Mouse (Mus musculus) embryonic stem cell, embryonic (primary cell): ENCODE results near the gene Gps1.

Experiments used
- CTCF ChIA-PET, 4 experiments: fragments of 300-600 bp in 2 of 4; fragments of 350-600 bp in 2 of 4; sonication (Branson Sonifier 250); formaldehyde crosslinking; loops; one replicate each; lab custom pipeline; 2022; ENCODE audit warnings: inconsistent platforms in 2 of 4; lab: Charles Lee
- POLR2A ChIA-PET, 4 experiments: fragments of 300-600 bp in 2 of 4; fragments of 350-600 bp in 2 of 4; sonication (Branson Sonifier 250); formaldehyde crosslinking; loops; one replicate each; lab custom pipeline; 2022; ENCODE audit warnings: antibody characterized with exemption in 4 of 4, inconsistent platforms in 1 of 4; lab: Charles Lee

Gps1 gene

GRCm38 (mm10) chr11:120773463-120774190, 10.4 kb upstream of the Gps1 start:
- CTCF ChIA-PET, result interaction anchor here (1.3 to 4.5 kb wide), 9 partner anchors 24 to 53 kb away, joined by 3 to 178 read pairs (median 5); partner anchors contain the start of gene Rac3 (in 3 of the 4)
- POLR2A ChIA-PET, result interaction anchor here in 2 of 4 experiments (1.1 to 1.4 kb wide), 3 partner anchors 24 to 60 kb away, joined by 3 read pairs; partner anchors contain the start of genes Cenpx (in 1 of the 2), Dcxr (in 1 of the 2) and Lrrc45 (in 1 of the 2)

- ChIA-PET CTCF (interaction anchor here (0.5 to 4.5 kb wide), 203 partner anchors 8 to 625 kb away, joined by 3 to 178 read pairs (median 4); partner anchors contain the start of genes Dus1l (in 4 of the 4), Rac3 (in 4 of the 4), Cbr2 (in 3 of the 4) and Cenpx (in 3 of the 4)), POLR2A (interaction anchor here in 3 of 4 experiments (0.6 to 3.7 kb wide), 44 partner anchors 9 to 370 kb away, joined by 3 to 39 read pairs (median 4); partner anchors contain the start of genes Rac3 (in 3 of the 3), Cenpx (in 2 of the 3), Lrrc45 (in 2 of the 3) and Pycr1 (in 2 of the 3))
Observed at GRCm38 (mm10) chr11:120775774-120776469, 8.2 kb upstream of the Gps1 start.

- CTCF ChIA-PET, result interaction anchor here (0.5 to 4.5 kb wide), 25 partner anchors 8 to 415 kb away, joined by 3 to 178 read pairs (median 10); partner anchors contain the start of genes Rac3 (in 3 of the 4), Cenpx (in 1 of the 4) and Lrrc45 (in 1 of the 4)
- POLR2A ChIA-PET, result interaction anchor here in 3 of 4 experiments (0.6 to 3.7 kb wide), 20 partner anchors 8 to 927 kb away, joined by 3 to 39 read pairs (median 4); partner anchors contain the start of genes Rac3 (in 3 of the 3), Cenpx (in 1 of the 3), Lrrc45 (in 1 of the 3) and Nploc4 (in 1 of the 3)
Observed at GRCm38 (mm10) chr11:120777123-120777522, 6.9 kb upstream of the Gps1 start.

GRCm38 (mm10) chr11:120779876-120780275, 4.2 kb upstream of the Gps1 start:
- CTCF ChIA-PET, result interaction anchor here (0.6 to 1.9 kb wide), 7 partner anchors 8 to 125 kb away, joined by 3 to 6 read pairs (median 3); no protein-coding TSS in a partner anchor
- POLR2A ChIA-PET, result interaction anchor here in 2 of 4 experiments (0.7 to 2.1 kb wide), 15 partner anchors 18 to 207 kb away, joined by 3 to 6 read pairs (median 4); partner anchors contain the start of genes Rac3 (in 2 of the 2), Hmga1b (in 1 of the 2), Notum (in 1 of the 2) and P4hb (in 1 of the 2)

GRCm38 (mm10) chr11:120781361-120781760, 2.7 kb upstream of the Gps1 start:
- CTCF ChIA-PET, result interaction anchor here in 3 of 4 experiments (0.8 to 2.1 kb wide), 4 partner anchors 30 to 61 kb away, joined by 3 to 8 read pairs (median 6); no protein-coding TSS in a partner anchor

GRCm38 (mm10) chr11:120783426-120784063, 527 bp upstream of the Gps1 start:
- CTCF ChIA-PET, result interaction anchor here in 3 of 4 experiments (0.6 to 1.8 kb wide), 7 partner anchors 12 to 360 kb away, joined by 3 to 6 read pairs (median 4); partner anchors contain the start of gene Dus1l (in 1 of the 3)
- POLR2A ChIA-PET, result interaction anchor here in 3 of 4 experiments (0.5 to 1.6 kb wide), 16 partner anchors 12 to 847 kb away, joined by 3 to 7 read pairs (median 3); partner anchors contain the start of genes Cenpx (in 1 of the 3), Dus1l (in 1 of the 3), Lrrc45 (in 1 of the 3) and Rac3 (in 1 of the 3)

More at GRCm38 (mm10) chr11:120781361-120781760, 2.7 kb upstream of the Gps1 start:
- POLR2A ChIA-PET, result interaction anchor here in 3 of 4 experiments (0.5 to 1.7 kb wide), 10 partner anchors 14 to 140 kb away, joined by 3 to 5 read pairs (median 3); partner anchors contain the start of genes Cenpx (in 1 of the 3), Hmga1b (in 1 of the 3) and Lrrc45 (in 1 of the 3)

- ChIA-PET POLR2A (interaction anchor here (0.6 to 6.2 kb wide), 22 partner anchors 8 to 212 kb away, joined by 3 to 45 read pairs (median 6); partner anchors contain the start of genes Dus1l (in 4 of the 4), P4hb (in 1 of the 4) and Rac3 (in 1 of the 4)), CTCF (interaction anchor here (0.6 to 2.2 kb wide), 8 partner anchors 9 to 341 kb away, joined by 3 to 12 read pairs (median 3); no protein-coding TSS in a partner anchor)
Observed at GRCm38 (mm10) chr11:120785145-120785544, 1.1 kb downstream of the Gps1 start.

GRCm38 (mm10) chr11:120788460-120788859, 4.4 kb downstream of the Gps1 start:
- CTCF ChIA-PET, result interaction anchor here (0.7 to 2.0 kb wide), 5 partner anchors 11 to 68 kb away, joined by 3 to 9 read pairs (median 4); no protein-coding TSS in a partner anchor
- POLR2A ChIA-PET, result interaction anchor here in 3 of 4 experiments (0.7 to 6.2 kb wide), 12 partner anchors 11 to 215 kb away, joined by 3 to 45 read pairs (median 4); partner anchors contain the start of genes Cenpx (in 1 of the 3), Lrrc45 (in 1 of the 3), P4hb (in 1 of the 3) and Rac3 (in 1 of the 3)

- CTCF ChIA-PET, result interaction anchor here in 2 of 4 experiments (1.0 to 2.2 kb wide), 2 partner anchors 11 to 13 kb away, joined by 3 to 9 read pairs; no protein-coding TSS in a partner anchor
- POLR2A ChIA-PET, result interaction anchor here in 2 of 4 experiments (0.7 to 6.2 kb wide), 4 partner anchors 10 to 200 kb away, joined by 3 to 45 read pairs (median 3); no protein-coding TSS in a partner anchor
Observed at GRCm38 (mm10) chr11:120789355-120789754, 5.3 kb downstream of the Gps1 start.

- CTCF ChIA-PET, result interaction anchor here in 2 of 4 experiments (1.0 to 2.2 kb wide), 4 partner anchors 10 to 69 kb away, joined by 3 to 9 read pairs (median 6); no protein-coding TSS in a partner anchor
- POLR2A ChIA-PET, result interaction anchor here in 2 of 4 experiments (0.7 to 6.2 kb wide), 5 partner anchors 9 to 200 kb away, joined by 3 to 45 read pairs (median 3); no protein-coding TSS in a partner anchor
Observed at GRCm38 (mm10) chr11:120789810-120790209, 5.7 kb downstream of the Gps1 start.

GRCm38 (mm10) chr11:120792652-120793051, 8.6 kb downstream of the Gps1 start:
- ChIA-PET POLR2A (interaction anchor here in 2 of 4 experiments (0.5 to 1.5 kb wide), 5 partner anchors 12 to 301 kb away, joined by 3 to 5 read pairs (median 4); partner anchors contain the start of genes Fasn (in 1 of the 2), Pycr1 (in 1 of the 2) and Slc25a10 (in 1 of the 2)), CTCF (interaction anchor here in 2 of 4 experiments (1.0 to 1.9 kb wide), 2 partner anchors 16 to 72 kb away, joined by 3 to 5 read pairs; no protein-coding TSS in a partner anchor)

GRCm38 (mm10) chr11:120795756-120796613, 11.9 kb downstream of the Gps1 start, which contains the start of gene Dus1l:
TSS of gene Dus1l (minus strand) at chr11:120796403.
- ChIA-PET CTCF (interaction anchor here (0.7 to 3.6 kb wide), 13 partner anchors 10 to 489 kb away, joined by 3 to 12 read pairs (median 4); partner anchors contain the start of genes Rac3 (in 2 of the 4) and Rfng (in 1 of the 4)), POLR2A (interaction anchor here (0.6 to 3.1 kb wide), 43 partner anchors 9 to 866 kb away, joined by 3 to 28 read pairs (median 4); partner anchors contain the start of genes Gps1 (in 2 of the 4), Rfng (in 2 of the 4), Arl16 (in 1 of the 4) and Cenpx (in 1 of the 4))

- CTCF ChIA-PET, result interaction anchor here (0.7 to 3.6 kb wide), 9 partner anchors 13 to 489 kb away, joined by 3 to 12 read pairs (median 4); partner anchors contain the start of genes Rac3 (in 2 of the 4) and Rfng (in 1 of the 4)
Observed at GRCm38 (mm10) chr11:120796614-120796946, 12.5 kb downstream of the Gps1 start.

GRCm38 (mm10) chr11:120798244-120798643, 14.2 kb downstream of the Gps1 start:
- POLR2A ChIA-PET, result interaction anchor here in 2 of 4 experiments (0.6 to 4.4 kb wide), 14 partner anchors 9 to 241 kb away, joined by 3 to 45 read pairs (median 4); partner anchors contain the start of gene P4hb (in 1 of the 2)
- CTCF ChIA-PET, result interaction anchor here in 3 of 4 experiments (0.6 to 3.6 kb wide), 4 partner anchors 17 to 77 kb away, joined by 3 to 12 read pairs (median 8); partner anchors contain the start of gene Rac3 (in 1 of the 3)

More at GRCm38 (mm10) chr11:120796614-120796946, 12.5 kb downstream of the Gps1 start:
- POLR2A ChIA-PET, result interaction anchor here (0.6 to 3.1 kb wide), 29 partner anchors 8 to 867 kb away, joined by 3 to 28 read pairs (median 4); partner anchors contain the start of genes Gps1 (in 2 of the 4), Rfng (in 2 of the 4), Arl16 (in 1 of the 4) and Cenpx (in 1 of the 4)
